Mouse (Mus musculus) retina, postnatal 7 days (tissue): ENCODE data around the gene Mrpl37.
A peak's percentile ranks its signal among the peaks of the same experiment; 100 is the strongest.
"Not testable (repeated sequence)": the region's sequence is repeated elsewhere in the genome, so short reads cannot be mapped to it uniquely, and the experiment has no call there.

Source experiments
- DNase-seq: peaks from one replicate; pipeline ENCODE4 v3.0.0-alpha.2; 2012; ENCODE audit warnings: low read depth, low spot score

Gene Mrpl37

DNA sequence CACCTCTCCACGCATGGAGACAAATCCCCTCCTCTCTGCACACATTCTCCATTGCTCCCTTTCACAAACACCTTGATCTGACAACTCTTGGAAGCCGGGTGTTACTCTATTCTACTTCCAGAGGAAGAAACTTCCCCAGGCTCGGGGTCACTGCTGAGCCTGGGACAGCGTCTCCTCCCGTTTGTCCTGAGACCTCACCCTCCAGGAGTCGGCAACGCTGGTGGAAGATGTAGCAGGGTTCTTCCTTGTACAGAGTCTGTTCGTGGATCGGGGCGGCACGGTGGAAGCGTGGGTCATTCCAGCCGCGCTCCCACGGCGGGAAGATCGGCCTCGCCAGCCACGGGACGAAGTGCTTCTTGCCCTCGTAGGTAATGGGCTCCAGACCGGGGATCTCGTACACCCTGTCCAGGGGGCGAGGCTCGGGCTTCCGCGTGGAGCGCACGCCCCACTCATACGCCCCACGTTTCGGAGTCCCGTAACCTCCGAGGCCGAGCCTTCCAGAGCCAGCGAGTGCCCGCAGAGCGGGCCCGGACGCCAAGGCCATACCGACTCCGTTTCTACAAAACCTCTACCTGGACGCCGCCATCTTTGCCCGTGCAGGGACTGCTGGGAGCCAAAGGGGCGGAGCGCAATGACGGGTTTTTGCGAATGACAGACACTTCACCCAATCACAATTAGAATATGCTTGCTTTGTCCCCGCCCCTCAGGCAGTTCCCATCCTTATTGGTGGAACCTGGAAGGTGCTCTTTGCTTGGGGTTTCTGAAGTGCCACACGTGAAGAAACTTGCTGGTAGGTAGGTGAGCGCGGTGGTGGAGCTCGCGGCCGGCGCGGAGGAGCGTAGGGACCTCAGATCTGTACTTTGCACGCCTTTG is at the start of gene Mrpl37, which contains the start of gene Cyb5rl:
Gene Mrpl37, minus strand, starts transcription at position 617 of the 873 bp plus-strand sequence.
Gene Cyb5rl, plus strand, starts transcription at position 737 of the 873 bp plus-strand sequence.
- DNase-seq: peak; percentile 94

DNA sequence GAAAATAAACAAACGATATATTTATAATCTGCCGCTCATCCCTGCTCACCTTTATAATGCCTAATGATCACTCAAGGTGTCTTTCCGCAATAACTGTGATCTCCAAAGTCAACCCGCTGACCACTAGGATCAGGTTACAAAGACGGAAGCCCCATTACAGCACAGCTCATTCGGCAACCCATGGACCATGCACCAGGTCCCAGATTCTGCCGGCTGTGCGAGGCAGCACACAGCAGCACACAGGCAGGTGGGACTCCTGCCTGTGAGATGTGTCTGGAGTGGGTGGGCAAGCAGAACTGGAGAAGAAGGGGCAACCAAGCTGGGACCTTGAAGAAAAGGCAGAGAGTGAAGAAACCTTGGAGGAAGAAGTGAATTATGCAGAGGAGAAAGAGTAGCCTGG is 47.6 kb upstream of the Mrpl37 start:
- no peak for DNase-seq

DNA sequence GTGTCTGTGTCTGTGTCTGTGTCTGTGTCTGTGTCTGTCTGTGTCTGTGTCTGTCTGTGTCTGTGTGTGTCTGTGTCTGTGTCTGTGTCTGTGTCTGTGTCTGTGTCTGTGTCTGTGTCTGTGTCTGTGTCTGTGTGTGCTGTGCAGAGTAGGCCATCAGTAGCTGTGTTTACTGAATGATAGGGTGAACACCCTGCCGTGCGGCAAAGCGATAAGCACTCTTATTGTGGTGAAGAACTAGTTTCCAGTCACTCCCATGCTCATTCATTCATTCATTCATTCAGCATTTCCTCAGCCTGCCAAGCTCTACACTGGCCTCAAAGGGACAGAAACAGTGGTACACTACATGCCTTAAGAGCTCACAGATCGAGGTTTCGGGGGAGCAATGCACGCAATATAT is 42.5 kb upstream of the Mrpl37 start:
- not testable (repeated sequence) for DNase-seq

DNA sequence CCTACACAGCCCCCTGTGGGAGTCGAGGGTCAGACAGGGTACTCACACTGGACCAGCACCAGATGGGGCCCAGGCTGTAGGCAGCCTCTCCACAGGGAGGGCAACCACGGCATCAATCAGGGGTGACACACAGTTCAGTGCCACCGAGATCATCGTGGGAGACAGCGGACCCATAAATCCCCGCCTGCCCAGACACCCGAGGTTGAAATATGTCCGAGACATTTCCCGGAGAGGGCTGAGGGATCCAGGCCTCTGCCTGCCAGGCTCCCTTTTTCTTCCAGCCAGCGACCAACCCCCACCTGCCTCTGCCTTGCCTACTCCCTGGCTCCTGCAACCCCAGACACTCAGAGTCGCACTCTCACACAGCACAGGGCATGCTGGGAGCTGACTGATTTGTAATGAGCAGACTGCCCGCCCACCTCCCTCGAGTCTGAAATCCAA is 41.6 kb upstream of the Mrpl37 start:
- no peak for DNase-seq

DNA sequence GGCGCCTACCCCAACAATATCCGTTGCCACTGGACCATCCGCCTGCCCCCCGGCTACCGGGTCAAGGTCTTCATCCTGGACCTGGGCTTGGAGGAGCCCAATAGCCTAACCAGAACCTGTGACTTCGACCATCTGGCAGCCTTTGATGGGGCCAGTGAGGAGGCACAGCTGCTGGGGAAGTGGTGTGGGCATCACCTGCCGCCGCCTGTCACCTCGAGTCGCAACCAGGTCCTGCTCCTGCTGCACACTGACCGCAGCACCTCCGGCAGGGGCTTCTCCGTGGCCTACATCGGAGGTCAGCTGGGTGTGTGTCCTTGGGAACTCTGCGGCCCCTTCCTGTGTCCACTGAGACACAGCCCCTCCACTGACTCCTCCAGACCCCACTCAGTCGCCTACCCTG is 40.1 kb upstream of the Mrpl37 start:
- DNase-seq: no peak

DNA sequence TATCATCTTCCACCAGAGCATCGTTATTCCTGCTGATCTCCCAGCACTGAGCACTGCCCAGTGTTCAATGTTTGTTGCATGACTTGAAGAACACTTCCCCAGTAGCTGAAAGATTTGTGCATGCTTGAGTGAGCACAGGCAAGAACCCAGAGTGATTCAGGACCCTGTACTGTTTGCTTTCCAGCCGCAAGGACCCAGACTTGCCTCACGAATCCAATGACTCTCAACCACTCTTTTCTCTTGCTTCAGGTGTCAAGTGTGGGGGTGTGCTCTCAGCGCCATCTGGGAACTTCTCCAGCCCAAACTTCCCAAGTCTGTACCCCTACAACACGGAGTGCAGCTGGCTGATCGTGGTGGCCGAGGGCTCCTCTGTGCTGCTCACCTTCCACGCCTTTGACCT is 35.6 kb upstream of the Mrpl37 start:
- DNase-seq: no peak

DNA sequence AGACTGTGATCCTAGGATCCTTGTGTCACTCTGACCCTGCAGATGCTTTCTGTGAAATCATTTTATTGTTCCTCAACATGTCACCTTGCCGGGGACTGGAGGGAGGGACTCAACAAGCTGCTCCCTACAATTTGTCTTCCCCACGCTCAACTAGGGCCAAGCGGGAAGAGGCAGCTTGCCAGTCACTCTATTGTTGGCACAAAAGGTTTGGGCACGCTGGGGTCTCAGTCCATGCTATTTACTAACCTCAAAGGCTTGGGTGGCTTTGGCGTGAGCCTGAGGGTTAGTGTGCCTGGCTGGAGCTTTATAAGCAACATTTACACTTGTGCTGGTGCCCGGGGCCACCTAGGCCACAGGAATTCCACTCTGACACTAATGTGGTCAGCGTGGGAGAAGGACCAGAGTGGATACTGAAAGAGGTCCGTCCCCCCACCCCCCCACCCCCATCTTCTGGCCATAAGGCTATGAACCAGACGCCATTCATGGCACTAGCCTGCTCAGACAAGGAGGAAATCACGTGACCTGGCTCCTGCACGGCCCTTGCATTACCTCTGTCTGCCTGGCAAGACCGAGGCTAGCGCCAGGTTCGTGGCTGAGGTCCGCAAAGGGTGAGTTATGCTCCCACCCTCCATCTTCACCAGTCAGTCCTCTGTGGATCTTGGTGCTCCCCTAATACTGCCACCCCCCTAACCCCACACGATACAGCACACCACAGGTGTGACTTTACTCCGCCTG is 32.3 kb upstream of the Mrpl37 start:
- DNase-seq: no peak

DNA sequence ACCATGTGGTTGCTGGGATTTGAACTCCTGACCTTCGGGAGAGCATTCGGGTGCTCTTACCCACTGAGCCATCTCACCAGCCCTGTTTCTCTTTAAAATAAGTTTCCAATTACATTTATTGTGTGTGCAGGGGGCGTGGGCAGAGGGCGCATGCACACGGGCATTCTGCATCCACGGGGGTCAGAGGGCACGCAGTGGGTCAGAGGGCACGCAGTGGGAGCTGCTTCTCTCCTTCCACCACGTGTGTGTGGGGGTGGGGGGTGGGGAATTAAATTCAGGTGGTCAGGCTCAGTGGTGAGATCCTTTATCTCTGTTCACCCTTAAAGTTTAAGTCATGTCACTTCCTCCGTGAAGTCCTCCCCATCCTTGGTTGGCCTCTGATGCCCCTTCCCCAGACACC is 31.7 kb upstream of the Mrpl37 start:
- no peak for DNase-seq

DNA sequence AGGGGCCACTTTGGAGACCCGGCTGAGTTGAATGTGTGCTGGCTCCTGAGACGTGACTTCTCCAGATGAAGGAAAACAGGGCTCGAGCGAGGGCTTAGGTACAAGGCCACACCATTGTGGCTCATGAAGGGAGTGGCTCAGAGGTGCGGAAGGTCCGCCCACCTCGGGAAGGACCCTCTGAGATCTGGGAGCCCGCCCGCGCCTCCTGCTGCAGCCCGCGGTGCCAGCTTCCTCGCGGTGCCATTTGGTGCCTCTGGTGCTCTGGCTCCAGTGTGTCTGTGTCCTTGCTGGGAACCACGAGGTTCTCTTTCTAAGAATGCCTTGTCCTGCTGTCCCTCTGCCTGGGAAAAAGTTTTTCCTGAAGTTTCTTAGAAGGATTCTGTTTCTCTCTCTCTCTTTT is 31.2 kb upstream of the Mrpl37 start:
- no peak for DNase-seq

DNA sequence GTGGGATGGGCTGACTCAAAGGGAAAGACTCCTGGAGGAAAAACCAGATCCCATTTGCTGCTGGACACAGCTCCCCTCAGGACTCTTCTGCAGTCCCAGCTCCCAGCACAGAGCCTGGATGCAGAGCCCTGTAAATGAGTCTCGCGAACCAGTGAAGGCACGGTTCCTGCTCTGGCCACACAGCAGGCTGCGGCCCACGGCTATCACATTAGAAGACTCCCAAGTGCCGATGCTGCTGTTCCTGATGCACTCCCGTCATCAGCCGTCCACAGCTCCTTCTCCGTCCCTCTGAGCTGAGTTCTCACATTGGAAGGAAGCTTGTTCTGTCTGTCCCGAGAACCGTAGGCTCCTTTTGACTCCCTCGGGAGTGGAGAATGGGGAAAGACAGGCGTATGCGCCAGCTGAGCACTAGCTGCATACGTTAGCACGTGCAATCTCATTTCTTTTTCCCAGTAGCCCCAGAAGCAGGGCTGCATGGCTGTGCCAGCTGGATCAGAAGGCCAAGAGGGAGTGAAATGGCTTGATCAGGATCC is 30.2 kb upstream of the Mrpl37 start, which contains the start of gene Cdcp2:
Gene Cdcp2, plus strand, starts transcription at position 51 of the 533 bp plus-strand sequence.
- no peak for DNase-seq

DNA sequence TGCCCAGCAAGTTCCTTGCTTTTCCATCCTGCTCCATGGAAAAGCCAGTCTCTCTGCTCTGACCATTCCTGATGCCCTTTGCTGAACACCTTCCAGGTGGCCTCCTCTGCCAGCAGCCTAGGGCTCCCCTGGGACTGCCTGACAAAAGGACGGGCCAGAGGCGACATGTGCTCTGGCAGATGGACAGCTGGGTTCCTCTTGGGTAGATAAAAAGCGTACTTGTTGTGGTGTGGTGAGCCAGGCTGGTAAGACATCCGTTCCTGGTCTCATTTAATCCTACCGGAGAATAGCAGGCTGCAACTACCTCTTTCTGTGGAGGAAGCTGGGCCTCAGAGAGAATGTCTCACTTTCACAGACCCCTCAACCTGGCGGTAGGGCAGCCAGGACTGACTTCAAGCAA is 29.4 kb upstream of the Mrpl37 start:
- DNase-seq: no peak

DNA sequence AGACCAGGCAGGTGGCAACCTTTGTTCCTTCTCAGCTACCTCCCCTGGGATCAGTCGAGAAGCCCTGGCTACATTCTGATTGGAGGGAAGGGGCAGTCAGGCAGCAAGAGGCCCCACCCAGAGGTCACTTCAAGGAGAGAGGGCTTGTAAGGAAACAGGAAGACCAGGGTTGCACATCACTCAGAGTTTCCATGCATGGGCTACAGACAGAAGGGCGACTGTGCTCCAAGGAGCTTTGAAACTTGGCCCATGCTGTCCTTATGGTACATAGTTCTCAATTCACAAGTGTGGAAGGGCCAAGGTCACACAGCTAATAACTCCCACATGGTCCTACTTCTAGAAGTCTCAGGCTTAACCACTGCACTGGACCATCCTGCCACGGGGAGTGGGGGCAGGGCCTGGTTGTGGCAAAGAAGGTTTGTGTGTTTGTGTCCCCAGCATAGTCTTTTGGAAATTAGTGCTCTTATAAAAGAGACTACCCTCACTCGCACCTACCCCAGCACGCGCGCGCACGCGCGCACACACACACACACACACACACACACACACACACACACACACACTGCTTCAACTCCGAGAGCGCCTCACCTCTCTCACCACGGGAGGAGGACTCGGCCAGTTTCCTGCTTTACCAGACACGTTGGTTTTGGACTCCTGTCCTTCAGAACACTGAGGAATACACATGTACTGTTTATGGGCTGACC is 28.0 kb upstream of the Mrpl37 start:
- DNase-seq: no peak

DNA sequence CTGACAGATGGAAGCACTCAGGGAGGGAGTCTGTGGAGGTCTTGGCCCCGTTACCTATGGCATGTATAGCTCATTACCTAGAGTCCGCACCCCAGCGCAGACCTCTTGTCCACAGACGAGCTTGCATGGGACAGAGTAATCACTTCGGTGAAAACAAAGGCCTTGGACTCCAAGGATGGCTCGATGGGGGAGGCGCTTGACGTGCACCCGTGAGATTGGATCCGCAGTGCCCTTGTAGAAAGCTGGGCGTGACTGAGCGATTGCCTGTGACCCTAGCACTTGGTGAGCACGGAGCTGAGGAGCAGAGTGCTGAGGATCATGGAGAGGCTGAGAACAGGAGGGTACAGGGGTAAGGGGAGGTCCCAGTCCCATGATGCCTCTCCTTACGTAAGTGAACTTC is 25.0 kb upstream of the Mrpl37 start:
- DNase-seq: no peak

DNA sequence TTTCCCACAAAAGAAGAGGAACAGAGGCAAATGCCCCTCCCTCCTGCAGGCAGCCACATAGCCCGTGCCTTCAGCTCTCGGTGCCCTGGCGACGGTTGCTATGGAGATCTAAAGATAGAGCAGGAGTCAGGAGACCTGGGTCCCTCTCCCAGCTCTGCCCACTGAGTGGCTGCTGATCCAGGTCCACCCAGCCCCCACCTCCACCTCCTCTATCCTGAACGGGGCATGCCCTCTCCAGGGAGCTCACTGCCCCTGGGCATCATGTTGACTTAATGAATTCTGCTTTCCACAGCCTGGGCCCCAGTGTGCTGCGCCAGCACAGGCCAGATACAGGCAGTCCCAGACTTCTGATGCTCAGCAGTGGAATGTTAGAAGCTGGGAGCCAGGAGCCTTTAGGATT is 18.2 kb upstream of the Mrpl37 start:
- peak; percentile 33 for DNase-seq

DNA sequence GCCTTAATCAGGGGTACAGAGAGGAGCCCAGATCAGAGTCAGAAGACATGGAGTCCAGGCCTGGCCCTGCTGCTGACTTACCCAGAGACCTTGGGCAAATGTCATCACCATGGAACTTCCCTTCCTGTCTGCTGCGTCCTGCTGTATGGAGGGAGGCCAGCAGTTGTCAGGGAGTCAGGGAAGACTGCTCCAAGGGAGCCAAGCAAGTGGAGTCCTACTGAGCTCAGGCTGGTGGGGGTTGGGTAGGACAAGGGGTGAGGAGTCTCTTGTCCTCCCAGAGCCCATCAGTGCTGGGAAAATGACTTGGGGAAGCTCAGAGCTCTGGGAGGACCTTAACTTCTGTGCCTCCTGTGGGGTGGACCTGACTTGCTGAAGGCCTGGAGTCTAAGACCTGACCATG is 17.7 kb upstream of the Mrpl37 start:
- no peak for DNase-seq

DNA sequence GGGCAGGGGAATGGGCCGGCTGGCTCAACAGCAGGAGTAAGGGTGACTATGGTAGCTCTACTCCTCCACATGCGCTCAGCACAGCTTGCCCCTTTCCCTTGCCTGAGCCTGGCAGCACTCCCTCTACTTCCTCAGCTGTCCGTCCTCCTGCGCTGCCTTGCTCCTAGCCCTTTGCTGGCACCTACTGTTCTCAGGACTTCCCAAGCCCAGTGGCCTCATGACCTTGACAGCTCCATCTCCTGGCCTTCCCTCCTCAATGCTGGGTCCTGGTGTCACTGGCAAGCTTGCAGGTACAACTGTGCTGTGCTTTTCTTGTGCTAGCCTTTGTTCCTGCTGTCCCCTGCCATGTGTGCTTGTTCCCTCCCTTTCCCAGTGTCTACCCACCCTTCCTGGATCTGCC is 16.5 kb upstream of the Mrpl37 start:
- no peak for DNase-seq

DNA sequence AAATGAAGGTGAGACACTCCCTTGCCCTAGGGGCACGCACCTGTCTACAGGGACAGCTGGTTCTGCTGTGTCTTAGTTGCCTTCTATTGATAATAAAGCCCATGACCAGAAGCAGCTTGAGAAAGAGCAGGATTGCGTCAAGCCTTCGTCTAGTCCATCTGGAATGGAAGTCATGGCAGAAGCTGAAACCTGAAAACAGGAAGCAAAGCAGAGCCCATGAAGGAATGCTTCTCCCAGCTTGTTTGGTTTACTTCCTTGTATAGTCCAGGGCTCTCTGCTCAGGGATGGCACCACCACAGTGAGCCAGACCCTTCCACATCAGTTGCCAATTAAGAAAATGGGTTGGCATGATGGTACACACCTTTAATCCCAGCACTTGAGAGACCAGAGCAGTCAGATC is 15.5 kb upstream of the Mrpl37 start:
- no peak for DNase-seq

DNA sequence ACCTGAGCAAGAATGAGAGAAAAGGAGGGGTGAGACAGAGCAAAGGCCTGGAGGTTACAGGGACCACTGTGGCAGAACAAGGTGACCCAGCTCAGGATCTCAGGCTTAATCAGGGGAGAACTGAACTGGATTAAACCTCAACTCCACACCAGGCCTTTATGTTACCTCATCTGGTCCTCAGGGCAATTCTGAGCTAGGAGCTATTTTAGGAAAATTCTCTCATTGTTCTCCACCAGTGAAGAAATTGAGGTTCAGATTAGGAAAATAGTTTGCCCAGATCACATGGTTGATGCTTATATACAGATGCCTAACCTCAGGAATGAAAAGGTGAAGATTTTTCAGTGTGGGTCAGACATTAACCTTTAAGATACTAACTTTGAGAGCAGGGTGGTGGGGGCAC is 13.0 kb upstream of the Mrpl37 start:
- DNase-seq: no peak

DNA sequence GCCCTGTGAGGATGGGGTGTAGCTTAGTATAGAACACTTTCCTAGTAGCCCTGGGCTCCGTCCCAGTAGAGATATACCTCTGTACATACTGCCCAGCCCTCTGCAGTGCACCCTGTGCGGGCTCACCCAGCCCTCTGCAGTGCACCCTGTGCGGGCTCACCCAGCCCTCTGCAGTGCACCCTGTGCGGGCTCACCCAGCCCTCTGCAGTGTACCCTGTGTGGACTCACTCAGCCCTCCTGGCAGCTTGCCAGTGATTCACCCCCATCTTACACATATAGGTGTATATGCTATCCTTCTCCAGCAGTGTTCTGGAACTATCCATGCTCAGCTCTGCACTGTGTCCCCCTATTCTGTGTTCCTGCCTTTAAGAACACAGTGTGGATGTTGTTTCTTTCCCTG is 12.2 kb upstream of the Mrpl37 start:
- DNase-seq: no peak

DNA sequence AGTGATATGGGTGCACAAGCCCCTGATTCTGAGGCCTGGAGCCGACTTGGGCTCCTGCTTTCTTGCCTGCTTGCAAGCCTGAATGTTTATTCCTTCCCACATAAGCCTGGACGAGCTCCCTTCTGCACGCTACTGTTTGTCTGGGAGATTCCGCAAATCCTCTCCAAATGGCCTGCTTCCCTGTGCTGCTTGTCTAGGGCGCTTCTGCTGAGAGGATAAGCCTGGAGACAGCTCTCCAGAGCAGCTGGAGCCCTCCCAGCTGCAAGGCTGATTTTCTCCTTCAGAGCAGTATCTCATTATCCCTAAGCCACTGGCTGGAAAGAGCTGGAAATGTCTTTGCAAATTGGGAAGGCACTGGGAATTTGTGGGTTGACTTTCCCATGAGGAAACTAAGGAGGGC is 8.8 kb upstream of the Mrpl37 start:
- DNase-seq: peak; percentile 71

DNA sequence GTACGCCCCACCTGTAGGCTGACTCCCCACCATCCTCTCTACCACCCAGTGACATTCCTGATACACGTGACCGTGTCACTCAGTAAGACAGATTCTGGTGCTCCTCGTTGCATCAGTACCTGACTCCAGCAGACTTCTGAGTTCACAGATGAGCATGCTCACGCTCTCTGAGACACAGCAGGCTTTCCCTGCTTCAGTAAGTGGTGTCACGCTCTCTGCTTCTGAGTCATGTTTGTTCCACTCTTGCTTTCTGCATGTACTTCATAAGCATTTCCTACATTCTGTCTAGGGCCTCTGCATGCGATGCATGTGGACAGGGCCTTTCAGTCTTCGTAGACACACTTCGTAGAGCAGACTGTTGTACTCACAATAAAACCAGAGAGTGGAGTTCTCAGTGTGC is 5.7 kb upstream of the Mrpl37 start:
- no peak for DNase-seq
